Mouse (Mus musculus): ENCODE data around the gene Ttc7b.

DNA sequence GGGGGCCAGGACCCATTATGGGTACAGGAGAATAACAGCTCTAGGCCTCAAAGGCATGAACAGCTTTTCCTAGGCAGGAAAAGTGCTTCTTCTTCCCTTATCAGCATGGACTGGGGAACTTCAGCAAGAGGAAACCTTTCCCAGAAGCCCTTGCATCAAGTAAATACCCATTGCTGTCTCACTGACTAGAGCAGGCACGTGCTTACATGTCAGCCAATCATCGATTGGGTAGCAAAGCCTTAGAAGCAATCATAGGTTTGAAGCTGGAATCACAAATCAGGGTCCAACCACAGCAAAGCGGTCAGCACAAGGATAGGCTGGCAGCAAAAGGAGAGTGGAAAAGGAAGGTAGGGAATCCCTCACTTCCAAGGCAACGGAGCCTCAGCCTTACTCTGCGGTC, 7.5 kb downstream of the Ttc7b start:
- TF ChIP-seq CTCF (IDR thresholded peaks at IDR 0.05; ENCODE audit: borderline replicate concordance, extremely low read depth, insufficient read depth, insufficient read length): no peak
- no peak for TF ChIP-seq POLR2A (IDR thresholded peaks at IDR 0.05; ENCODE audit: borderline replicate concordance, extremely low read depth, insufficient read depth, insufficient read length, poor library complexity, severe bottlenecking)

Measured in brain, embryonic 14.5 days (tissue).